Mouse (Mus musculus) left cerebral cortex, postnatal 36 days (tissue): ENCODE results near the gene Patj. TPM values are rescaled to one million over a fixed set of nuclear protein-coding genes. Genes with fewer than 3 reads are reported as not detected.

Source experiments
- DNase-seq, 2 experiments: peaks; one replicate each; pipeline ENCODE4 v3.0.0; 2021 to 2022; ENCODE audit warnings: low spot score in 2 of 2, mixed read lengths in 1 of 2
- intact Hi-C: fragments of 180-260 bp; cut with DNase I; formaldehyde crosslinking; loops from one replicate; pipeline ENCODE4 v1.15.1; 2025
- microRNA-seq: library from miRNA; unstranded; fragments of <30 nt; microRNA quantifications from one replicate; pipeline ENCODE4 v1.2.0, GENCODE M21; 2022
- total RNA-seq, 2 experiments: library from RNA; stranded (reverse); gene quantifications; 2 replicates each; pipeline ENCODE4 v1.2.3; 2021

The Patj gene
- total RNA-seq, 2 experiments from 2014 or later, result 7.5 to 19.6 TPM

DNA sequence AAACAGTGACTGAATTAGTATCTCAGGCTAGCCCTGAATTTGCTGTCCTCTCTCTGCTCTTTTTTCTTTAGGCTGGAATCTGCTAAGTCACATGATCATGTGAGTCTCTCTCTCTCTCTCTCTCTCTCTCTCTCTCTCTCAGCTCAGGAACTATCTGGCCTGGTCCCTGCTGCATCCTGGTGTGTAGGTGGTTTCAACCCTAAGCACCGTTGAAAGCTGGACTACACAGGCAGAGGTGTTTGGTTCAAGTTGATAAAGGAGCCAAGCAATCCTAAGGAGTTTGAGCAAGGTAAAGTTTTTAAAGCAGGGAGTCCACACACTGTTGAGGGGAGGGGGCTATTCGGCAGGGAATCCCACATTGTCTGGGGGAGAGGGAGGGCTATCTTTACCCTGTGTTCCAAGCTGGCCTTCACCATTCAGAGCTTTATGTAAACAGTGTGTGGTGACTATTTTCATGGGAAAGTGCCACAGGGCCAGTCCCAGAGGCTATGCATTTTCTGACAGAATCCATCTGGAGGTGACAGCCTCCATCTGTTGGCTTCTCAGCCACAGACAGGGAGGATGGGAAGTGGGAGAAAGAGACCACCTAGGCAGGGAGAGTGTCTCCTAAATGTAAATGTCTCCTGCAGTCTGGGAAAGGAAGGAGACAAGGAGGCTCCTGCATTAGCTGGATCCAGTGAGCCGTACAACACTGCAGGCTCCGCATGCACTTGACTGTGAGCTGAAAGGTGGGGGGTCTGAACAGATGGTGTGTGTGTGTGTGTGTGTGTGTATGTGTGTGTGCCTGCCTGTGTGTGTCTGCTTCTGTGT is 362.6 kb downstream of the Patj start:
- intact Hi-C loops, result no loop called here
- DNase-seq, result no peak

DNA sequence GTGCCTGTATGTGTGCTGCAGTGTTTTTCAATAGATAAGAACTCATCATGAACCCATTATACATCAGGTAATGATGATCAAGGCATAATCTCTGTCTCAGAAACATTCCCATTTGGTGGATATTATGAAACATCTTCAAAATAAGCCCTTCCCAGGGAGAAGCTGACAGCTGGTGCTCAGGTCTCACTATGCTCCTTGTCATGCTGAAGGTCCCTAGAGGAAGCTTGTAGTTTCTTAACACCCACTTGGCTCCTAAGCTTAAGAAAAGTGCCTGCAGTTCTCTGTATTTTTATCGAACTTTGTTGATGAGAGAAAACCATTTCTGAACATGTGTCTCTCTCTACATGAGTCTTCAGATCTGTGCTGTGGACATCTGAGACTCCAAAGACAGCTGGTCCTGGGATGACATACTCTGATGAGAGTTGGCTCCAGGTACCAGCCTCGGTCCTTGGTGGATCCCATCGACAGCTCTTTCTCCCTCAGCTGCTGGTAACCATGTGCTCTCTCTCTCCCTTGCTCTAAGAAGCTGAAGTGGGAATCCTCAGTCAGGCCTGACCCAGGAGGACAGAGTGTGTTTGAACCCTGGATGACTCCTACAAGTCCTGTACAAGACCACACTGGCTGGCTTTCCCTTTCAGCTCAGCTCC is 363.4 kb downstream of the Patj start:
- intact Hi-C loops, result no loop called here
- DNase-seq, result no peak

DNA sequence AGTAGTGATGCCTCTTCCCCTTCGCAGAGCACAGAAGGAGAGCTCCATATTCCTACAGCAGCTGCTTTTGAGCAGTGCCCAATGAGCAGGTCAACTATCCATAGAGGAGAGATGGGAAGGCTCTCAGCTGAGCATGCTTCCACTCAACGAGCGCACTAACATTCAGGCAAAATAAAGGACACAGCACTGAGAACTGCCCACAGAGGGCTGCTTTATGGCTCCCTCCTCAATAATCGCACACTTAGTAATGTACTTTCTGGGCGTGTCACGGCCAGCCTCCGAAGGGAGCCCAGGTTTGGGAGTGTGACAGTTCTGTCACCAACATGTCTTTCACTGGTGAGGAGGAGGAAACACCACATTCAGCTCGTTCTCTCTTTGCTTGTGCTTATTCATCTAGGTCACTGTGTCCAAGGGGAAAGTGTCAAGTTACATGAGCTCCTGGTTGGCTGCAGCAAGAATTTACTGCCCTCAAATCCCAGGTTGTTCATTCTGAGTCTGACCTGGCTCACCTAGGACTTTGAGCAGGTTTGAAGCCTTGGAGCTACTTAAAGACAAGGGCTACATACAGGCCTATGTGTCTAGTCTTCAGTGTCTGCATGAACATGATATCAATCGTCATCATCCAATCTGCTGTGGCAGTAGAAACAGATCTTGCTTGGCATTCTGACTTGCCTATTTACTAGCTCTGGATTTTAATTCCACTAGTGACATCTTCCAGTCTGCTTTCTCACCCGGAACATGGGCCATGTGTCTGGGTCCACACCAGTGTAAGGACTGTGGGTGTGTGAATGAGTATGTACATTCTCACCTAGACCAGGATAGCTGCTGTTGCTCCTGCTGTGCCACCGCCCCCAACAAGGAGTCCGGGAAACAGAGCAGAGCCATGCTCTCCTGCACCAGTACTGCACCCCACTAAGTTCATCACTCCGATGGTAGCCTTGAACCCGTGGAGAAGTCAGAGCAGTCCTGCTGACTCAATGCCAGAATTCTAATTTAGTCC is 371.8 kb downstream of the Patj start:
- intact Hi-C loops, result no loop called here
- DNase-seq, result no peak

Small RNA genes within 50 kb of the gene (microRNA-seq; reads per million reads assigned to microRNA genes)
- gene Gm22625 (not detected), gene Gm26154 (not detected)

Other genes starting within 250 kb of the Patj start
- gene Tm2d1, start 12.5 kb upstream of the Patj start, total RNA-seq, result 10 to 100 TPM; 43.1 to 46.2 TPM